Mouse (Mus musculus): Measurements from ENCODE around the gene Cradd.

GRCm38 (mm10) chr10:95162691-95163374 lies 161.1 kb downstream of the Cradd start:
- TF ChIP-seq POLR2A (IDR thresholded peaks at IDR 0.05; ENCODE audit: control insufficient read depth, low read depth, low read length) (no peak), CTCF (IDR thresholded peaks at IDR 0.05; ENCODE audit: control insufficient read depth, insufficient read depth, insufficient replicate concordance, low read depth, low read length) (no peak)

Measured in testis, adult 2 months (tissue).